Mouse (Mus musculus) E14TG2a.4 (cell line): ENCODE data around the gene 2300003K06Rik.
"Not testable (repeated sequence)": the region's sequence is repeated elsewhere in the genome, so short reads cannot be mapped to it uniquely, and the experiment has no call there.

Experiments
- CTCF ChIP-seq: conservative IDR thresholded peaks from 2 replicates; pipeline ENCODE4 v1.5.1; 2014; ENCODE audit warnings: low read length
- NANOG ChIP-seq: IDR thresholded peaks from 2 replicates; pipeline ENCODE4 v1.6.1; 2014; ENCODE audit warnings: borderline replicate concordance, low read length, mixed read lengths
- POU5F1 ChIP-seq: IDR thresholded peaks from 2 replicates; pipeline ENCODE4 v1.6.1; 2014; ENCODE audit warnings: low read length, borderline replicate concordance

- TF ChIP-seq CTCF, POU5F1, NANOG: not testable (repeated sequence)
Measured at GRCm38 (mm10) chr11:99878887-99879286, 41.0 kb upstream of the 2300003K06Rik start, which contains the start of gene Gm11567.
